Mouse (Mus musculus) thymus, adult 2 months (tissue): ENCODE data around the gene Ift172. TPM values are rescaled to one million over a fixed set of nuclear protein-coding genes. Genes with fewer than 3 reads are reported as not detected.

Experiments
- DNase-seq: peaks from one replicate; pipeline ENCODE4 v3.0.0; 2021
- H3K27ac ChIP-seq: fragments of 200-500 bp; 2 replicates; pipeline ENCODE4 v1.5.1; 2012; ENCODE audit warnings: low read length, control low read depth; ENCODE audit not compliant: control insufficient read depth, insufficient read depth
- H3K27me3 ChIP-seq: fragments of 200-500 bp; 2 replicates; pipeline ENCODE4 v1.6.1; 2012; ENCODE audit warnings: mild to moderate bottlenecking, low read length, moderate library complexity, mixed read lengths; ENCODE audit not compliant: control insufficient read depth, insufficient read depth
- H3K36me3 ChIP-seq: fragments of 200-500 bp; 2 replicates; pipeline ENCODE4 v1.6.1; 2012; ENCODE audit warnings: mild to moderate bottlenecking, low read length, moderate library complexity; ENCODE audit not compliant: control insufficient read depth, insufficient read depth
- H3K4me1 ChIP-seq: fragments of 200-500 bp; replicated peaks from 2 replicates; pipeline ENCODE4 v1.6.1; 2012; ENCODE audit warnings: low read length; ENCODE audit not compliant: control insufficient read depth, insufficient read depth
- H3K4me3 ChIP-seq: fragments of 200-500 bp; 2 replicates; pipeline ENCODE4 v1.5.1; 2012; ENCODE audit warnings: mild to moderate bottlenecking, low read length, control low read depth, moderate library complexity; ENCODE audit not compliant: control insufficient read depth, insufficient read depth
- CTCF ChIP-seq: fragments of 200-500 bp; IDR thresholded peaks from 2 replicates; pipeline ENCODE4 v1.5.1; 2012; ENCODE audit warnings: mild to moderate bottlenecking, control low read depth, low read length, moderate library complexity, borderline replicate concordance; ENCODE audit not compliant: control insufficient read depth, poor library complexity, insufficient read depth; ENCODE audit errors: extremely low read depth
- POLR2A ChIP-seq: fragments of 200-500 bp; IDR thresholded peaks from 2 replicates; pipeline ENCODE4 v1.6.1; 2012; ENCODE audit warnings: mild to moderate bottlenecking, low read length, control low read depth, moderate library complexity; ENCODE audit not compliant: control insufficient read depth, poor library complexity, insufficient read depth; ENCODE audit errors: extremely low read depth
- WGBS: fragments of 180-500 bp; shearing (Covaris S2); methylation state at CpG from one replicate; pipeline ENCODE4 v1.1.7; 2018; 5-methylcytosine and 5-hydroxymethylcytosine counted together
- polyA plus RNA-seq: library from polyadenylated mRNA; depleted of rRNA; stranded (reverse); fragments of >200 nt; gene quantifications from 2 replicates; pipeline ENCODE4 v1.2.3, GENCODE M21; 2012

Gene Ift172
- polyA plus RNA-seq, 1 experiment: 21.6 TPM

DNA sequence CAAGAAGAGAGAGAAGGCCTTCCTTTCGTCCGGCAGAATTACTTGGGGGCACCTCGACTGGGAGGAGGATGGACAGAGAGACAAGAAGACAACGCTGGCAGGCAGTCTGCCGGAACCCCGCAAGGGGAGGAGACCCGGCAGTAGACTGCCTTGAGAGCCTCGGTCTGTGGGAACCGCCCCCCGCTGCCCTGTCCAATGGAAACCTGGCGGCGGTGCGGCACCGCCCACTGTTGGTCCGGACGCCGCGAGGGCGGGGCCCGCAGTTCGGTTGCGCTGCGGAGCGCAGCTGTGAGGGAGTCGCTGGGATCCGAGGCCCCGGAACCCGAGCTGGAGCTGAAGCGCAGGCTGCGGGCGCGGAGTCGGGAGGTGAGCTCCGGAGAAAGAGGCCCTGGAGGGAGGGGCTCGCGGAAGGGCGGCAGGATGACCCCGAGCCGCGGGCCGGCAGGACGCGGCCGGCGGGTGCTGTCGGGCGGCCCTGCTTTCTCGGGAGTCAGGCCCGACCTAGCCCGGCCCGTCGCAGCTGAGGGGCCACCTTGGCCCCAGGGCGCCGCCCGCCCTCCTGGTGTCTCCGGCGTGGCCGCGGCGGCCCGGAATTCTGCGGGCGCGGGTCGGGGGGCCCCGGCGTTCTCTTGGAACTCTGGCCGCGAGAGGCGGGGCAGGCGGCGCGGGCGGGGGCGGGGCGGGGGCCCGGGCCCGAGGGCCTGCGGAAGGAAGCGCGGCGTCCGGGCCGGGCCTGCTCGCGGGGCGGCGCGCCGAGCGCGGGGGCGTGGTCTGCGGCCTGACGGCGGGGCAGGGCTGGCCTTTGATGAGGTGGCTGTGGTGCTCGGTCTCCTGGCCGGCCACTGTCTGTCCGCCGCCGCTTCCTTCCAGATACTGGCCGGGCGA lies 50.0 kb downstream of the Ift172 start, which contains the start of the genes Nrbp1 and Gm9970:
TSS of gene Nrbp1 (plus strand) at position 228 of the 885 bp plus-strand sequence.
TSS of gene Gm9970 (minus strand) at position 596 of the 885 bp plus-strand sequence.
- peak; percentile 96 for DNase-seq
- Histone ChIP-seq H3K27ac (peak within 1 kb of the TSS; percentile 58), H3K36me3 (peaks cover 21% of the 10 kb centered on the region), H3K27me3 (no peaks in the 10 kb centered on the region), H3K4me3 (peak within 1 kb of the TSS; percentile 89), H3K4me1 (peaks cover 8% of the 10 kb centered on the region)
- TF ChIP-seq CTCF: no peak
- peak; percentile 97 for TF ChIP-seq POLR2A
- under 1% methylated on average over 100 of the region's 103 CpGs for WGBS

DNA sequence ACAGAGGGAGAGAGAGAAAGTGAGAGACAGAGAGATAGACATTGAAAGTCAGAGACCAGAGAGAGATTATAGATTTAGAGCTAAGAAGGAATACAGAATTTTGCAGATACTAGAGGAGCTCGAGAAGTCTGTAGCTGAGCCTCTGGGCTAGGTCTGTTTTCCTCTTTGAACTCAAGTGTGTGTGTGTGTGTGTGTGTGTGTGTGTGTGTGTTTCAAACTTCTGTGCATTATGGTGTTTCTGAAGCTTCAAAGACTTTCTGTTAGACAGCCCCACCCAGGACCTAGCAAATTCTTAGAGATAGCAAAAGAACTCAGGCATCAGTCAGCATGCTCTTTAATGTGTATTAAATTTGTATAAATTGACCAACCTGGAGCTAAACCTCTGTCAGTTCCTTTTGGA lies 64.3 kb downstream of the Ift172 start:
- no peak overlapping the region for H3K4me3 ChIP-seq
- H3K27ac ChIP-seq: no peak overlapping the region
- no peak for DNase-seq
- H3K4me1 ChIP-seq: no peaks in the 10 kb centered on the region
- WGBS: 56% methylated on average over 1 of the region's 1 CpGs
- TF ChIP-seq POLR2A (no peak), CTCF (no peak)
- no peaks in the 10 kb centered on the region for H3K27me3 ChIP-seq
- no peaks in the 10 kb centered on the region for H3K36me3 ChIP-seq

DNA sequence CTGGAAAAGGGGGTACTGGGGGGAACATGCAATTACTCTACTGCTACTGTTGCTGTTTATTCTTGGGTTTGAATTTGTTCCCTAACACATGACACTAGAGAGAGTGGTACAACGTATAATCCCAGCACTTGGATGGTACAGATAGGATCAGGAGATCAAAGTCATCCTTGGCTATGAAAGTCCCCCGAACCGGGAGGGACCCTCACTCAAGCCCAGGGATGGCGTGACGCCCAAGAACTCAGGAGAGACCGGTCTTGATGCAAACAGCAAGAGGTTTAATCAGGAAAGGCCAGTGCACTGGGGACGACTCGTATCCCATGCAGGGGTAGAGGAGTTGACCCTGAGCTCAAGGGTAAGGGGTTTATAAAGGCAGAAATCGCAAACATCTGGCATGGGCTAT lies 68.2 kb downstream of the Ift172 start:
- H3K27me3 ChIP-seq: no peaks in the 10 kb centered on the region
- H3K27ac ChIP-seq: no peak overlapping the region
- H3K36me3 ChIP-seq: no peaks in the 10 kb centered on the region
- TF ChIP-seq CTCF (no peak), POLR2A (no peak)
- peaks cover 9% of the 10 kb centered on the region for H3K4me1 ChIP-seq
- DNase-seq: no peak
- no peak overlapping the region for H3K4me3 ChIP-seq
- 98% methylated on average over 9 of the region's 9 CpGs for WGBS

DNA sequence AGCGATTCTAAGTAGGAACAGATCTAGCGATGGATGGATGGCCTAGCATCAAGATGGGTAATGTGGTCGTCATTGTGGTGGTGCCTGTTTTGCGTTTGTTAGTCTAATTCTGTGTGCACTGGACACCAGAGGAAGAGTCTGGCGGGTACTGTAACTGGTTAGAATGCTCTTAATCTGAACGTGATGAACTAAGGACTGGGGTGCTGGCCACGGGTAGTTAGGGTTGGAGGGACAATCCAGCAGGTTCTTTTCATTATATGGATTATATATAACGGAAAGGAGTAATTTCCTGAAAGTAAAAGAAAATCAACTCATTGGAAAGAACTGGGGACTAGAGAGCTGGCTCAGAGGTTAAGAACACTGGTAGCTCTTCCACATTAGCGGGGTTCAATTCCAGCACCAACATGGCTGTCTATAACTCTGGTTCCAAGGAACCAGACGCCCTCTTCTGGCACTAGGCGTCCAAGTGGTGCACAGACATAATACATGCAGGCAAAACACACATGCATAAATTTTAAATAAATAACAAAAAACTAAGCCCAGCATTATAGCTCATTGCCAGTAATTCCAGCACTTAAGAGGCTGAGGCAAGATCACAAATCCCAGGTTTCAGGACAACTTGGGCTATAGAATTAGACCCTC lies 69.5 kb downstream of the Ift172 start:
- no peak for TF ChIP-seq POLR2A
- no peak for TF ChIP-seq CTCF
- Histone ChIP-seq H3K27ac (peak overlapping the region; percentile 60), H3K36me3 (no peaks in the 10 kb centered on the region), H3K4me1 (peaks cover 9% of the 10 kb centered on the region), H3K4me3 (peak overlapping the region; percentile 81), H3K27me3 (no peaks in the 10 kb centered on the region)
- DNase-seq: peak; percentile 32
- 44% methylated on average over 11 of the region's 11 CpGs for WGBS

DNA sequence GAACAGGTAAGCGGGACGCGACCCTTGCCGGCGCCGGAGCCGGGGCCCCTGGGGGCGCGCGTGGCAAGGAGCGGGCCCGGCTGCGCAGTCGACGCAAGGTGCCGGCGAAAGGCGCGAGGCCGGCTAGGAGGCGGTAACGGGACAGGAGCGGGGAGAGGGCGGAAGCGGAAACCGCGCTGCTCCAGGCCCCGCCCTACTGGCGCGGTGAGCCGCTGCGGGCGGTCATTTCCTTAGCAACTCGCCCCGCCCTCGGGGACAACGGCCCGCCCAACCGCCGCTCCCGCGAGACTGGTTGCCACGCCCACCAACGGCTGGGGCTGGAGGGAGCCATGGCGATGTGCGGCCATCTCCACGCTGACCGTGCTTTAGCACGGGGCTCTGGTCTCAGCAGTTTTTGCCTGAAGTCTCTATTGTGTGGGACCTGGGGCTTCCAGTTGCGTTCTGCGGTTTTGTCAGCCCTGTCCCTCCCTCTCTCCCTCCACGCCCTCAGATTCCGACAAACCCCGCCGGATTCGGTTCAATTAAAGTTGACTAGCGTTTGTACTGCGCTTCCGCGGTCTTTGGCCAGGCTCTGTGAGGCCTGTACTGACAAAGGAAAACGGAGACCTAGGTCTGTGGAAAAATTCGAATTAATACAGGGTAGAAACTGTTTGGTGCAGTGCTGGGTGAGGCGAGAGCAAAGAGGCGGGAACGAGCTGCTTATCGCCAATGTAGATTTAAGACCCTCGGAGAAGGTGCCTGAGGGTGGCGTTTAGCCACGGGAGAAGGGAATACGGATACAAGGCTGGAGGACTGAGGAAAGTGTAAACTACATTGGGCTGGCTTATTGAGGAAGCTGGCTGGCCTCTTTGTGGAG lies 70.2 kb downstream of the Ift172 start, which contains the start of gene Ppm1g:
TSS of gene Ppm1g (minus strand) at position 240 of the 856 bp plus-strand sequence.
- Histone ChIP-seq H3K27ac (peak within 1 kb of the TSS; percentile 60), H3K27me3 (no peaks in the 10 kb centered on the region), H3K4me1 (peaks cover 9% of the 10 kb centered on the region), H3K4me3 (peak within 1 kb of the TSS; percentile 81), H3K36me3 (no peaks in the 10 kb centered on the region)
- TF ChIP-seq POLR2A (peak; percentile 80), CTCF (no peak)
- WGBS: 1% methylated on average over 63 of the region's 70 CpGs
- DNase-seq: peak; percentile 98

DNA sequence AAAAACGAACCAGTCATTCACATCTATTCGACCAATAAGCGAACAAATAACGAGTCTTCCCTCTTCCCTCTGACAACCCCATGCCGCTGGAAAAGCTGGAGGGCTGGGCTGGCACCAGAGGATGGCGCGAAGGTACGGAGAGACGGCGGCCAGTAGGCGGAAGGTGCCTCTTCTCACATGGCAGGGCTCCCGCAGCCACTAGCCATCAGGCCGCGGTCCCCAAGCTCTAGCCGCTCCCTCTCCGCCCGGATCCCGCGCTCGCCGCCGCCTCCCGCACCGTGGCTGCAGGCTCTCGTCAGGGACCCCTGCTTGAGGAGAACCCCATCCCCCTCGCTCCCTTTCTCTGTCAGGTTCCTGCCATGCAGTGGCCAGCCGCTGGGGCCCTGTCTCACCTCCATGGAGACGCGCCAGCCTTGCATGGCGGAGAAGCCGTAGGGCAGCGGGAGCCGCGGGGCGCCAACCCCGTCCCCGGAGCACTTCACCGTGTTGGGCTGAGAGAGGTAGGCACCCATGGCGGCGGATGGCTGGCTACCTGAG lies 70.9 kb downstream of the Ift172 start:
- no peaks in the 10 kb centered on the region for H3K36me3 ChIP-seq
- peak overlapping the region; percentile 37 for H3K27ac ChIP-seq
- TF ChIP-seq POLR2A (no peak), CTCF (peak; percentile 12; the same call in 1 of the 2 replicates)
- no peak for DNase-seq
- H3K4me1 ChIP-seq: peaks cover 9% of the 10 kb centered on the region
- no peaks in the 10 kb centered on the region for H3K27me3 ChIP-seq
- 0% methylated on average over 40 of the region's 40 CpGs for WGBS
- peak overlapping the region; percentile 81 for H3K4me3 ChIP-seq
